Mouse (Mus musculus): Measurements from ENCODE around the gene Cradd.

GRCm38 (mm10) chr10:95288206-95288605, 35.7 kb downstream of the Cradd start:
- TF ChIP-seq CTCF (conservative IDR thresholded peaks at IDR 0.05; ENCODE audit: low read length): no peak
- TF ChIP-seq POU5F1 (IDR thresholded peaks at IDR 0.05; ENCODE audit: borderline replicate concordance, low read length): no peak

Measured in E14TG2a.4 (cell line).